7 mouse cellular contexts compared by ENCODE assay signal in the genomic region with DNA sequence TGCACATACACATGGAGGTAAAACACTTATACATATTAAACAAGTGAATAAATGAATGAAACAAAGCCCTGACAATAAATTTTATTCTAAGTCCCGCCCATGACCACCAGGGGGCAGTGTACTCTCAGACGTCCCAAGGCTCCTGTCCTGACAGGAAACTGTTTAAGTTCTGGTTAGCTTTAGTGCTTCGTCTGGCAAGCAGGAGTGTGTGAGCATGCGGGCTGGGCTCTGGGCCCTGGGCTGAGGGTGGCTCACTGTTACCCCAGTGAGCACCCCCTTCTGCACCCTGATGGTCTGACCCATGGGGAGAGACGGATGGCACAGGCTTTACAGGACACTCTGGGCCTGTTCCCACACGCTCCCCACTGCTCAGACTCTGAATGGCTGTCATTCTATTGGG. TPM values are rescaled to one million over a fixed set of nuclear protein-coding genes. Genes with fewer than 3 reads are reported as not detected.
DNase-seq lines count a peak whose midpoint lies in the region; TF ChIP-seq lines count a peak whose summit lies in the region.

No protein-coding gene starts in this region.

- peak; percentile 93 for TF ChIP-seq CTCF in E14TG2a.4 (conservative IDR thresholded peaks at IDR 0.05; ENCODE audit: low read length)
- peak; percentile 73 for TF ChIP-seq CTCF in cortical plate, adult 2 months (IDR thresholded peaks at IDR 0.05; ENCODE audit: extremely low read depth, insufficient read depth, low read length)
- TF ChIP-seq CTCF in layer of hippocampus, adult 2 months (conservative IDR thresholded peaks at IDR 0.05): peak; percentile 94

- no peak overlapping the region for H3K27ac ChIP-seq in cortical plate, adult 2 months (ENCODE audit: insufficient read depth, low read length)
- H3K27ac ChIP-seq in layer of hippocampus, adult 2 months: no peak overlapping the region

- peaks cover 8% of the 10 kb centered on the region; the same call in 1 of the 2 replicates for H3K4me1 ChIP-seq in E14TG2a.4 (replicated peaks; ENCODE audit: low read depth, low read length)
- no peaks in the 10 kb centered on the region for H3K4me1 ChIP-seq in cortical plate, adult 2 months (ENCODE audit: control insufficient read depth, insufficient read depth, low read length)

- no peak overlapping the region for H3K4me3 ChIP-seq in E14TG2a.4 (replicated peaks; ENCODE audit: low read length)
- no peak overlapping the region for H3K4me3 ChIP-seq in cortical plate, adult 2 months (ENCODE audit: insufficient read depth, low read length)
- H3K4me3 ChIP-seq in layer of hippocampus, adult 2 months: no peak overlapping the region

- H3K27me3 ChIP-seq in E14TG2a.4 (ENCODE audit: insufficient read depth, low read length): no peaks in the 10 kb centered on the region

- DNase-seq in T-cell, adult 2 months (ENCODE audit: low spot score): peak; percentile 65
- DNase-seq in gastrocnemius, postnatal 4 days (ENCODE audit: low spot score in 2 of 2): peak; percentile 73 to 75
- DNase-seq in layer of hippocampus, adult 2 months (ENCODE audit: low spot score in 2 of 2): peak; percentile 40 to 76
- DNase-seq in lung, postnatal 10 days: peak; percentile 82
- DNase-seq in right cerebral cortex, postnatal 4 days: peak; percentile 86

- TF ChIP-seq POLR2A in cortical plate, adult 2 months (IDR thresholded peaks at IDR 0.05; ENCODE audit: extremely low read depth, insufficient read depth, low read length): no peak

- peaks cover 8% of the 10 kb centered on the region; the same call in 1 of the 2 replicates for H3K9me3 ChIP-seq in E14TG2a.4 (ENCODE audit: low read length)

- no peaks in the 10 kb centered on the region for H3K36me3 ChIP-seq in E14TG2a.4 (ENCODE audit: insufficient read depth, low read length)

RNA-seq across cellular contexts. Expression of gene Sh2b2, which starts 12.6 kb away (rescaled TPM):
- 8.4 and 9.2 TPM in 2 replicates for polyA plus RNA-seq in cortical plate, adult 2 months (2012; rRNA removed)
- total RNA-seq in gastrocnemius, postnatal 4 days (2021): 10 to 100 TPM; 19.5 to 19.6 TPM
- total RNA-seq in layer of hippocampus, adult 2 months (2021): 1 to 10 TPM; 4.5 to 4.6 TPM
